Mouse (Mus musculus) heart, embryonic 15.5 days (tissue): ENCODE results near the gene Pcdh15. TPM values are rescaled to one million over a fixed set of nuclear protein-coding genes. Genes with fewer than 3 reads are reported as not detected.

Experiments used
- ATAC-seq: fragments of 200-750 bp; cut with Nextera tagmentation; replicated peaks from 2 replicates; pipeline ENCODE4 v1.8.0; 2017; ENCODE audit warnings: low read depth, moderate TSS enrichment; ENCODE audit not compliant: insufficient number of reproducible peaks, insufficient read depth, low FRiP score
- H3K27ac ChIP-seq: fragments of 300-500 bp; sonication (generic); 2 replicates; pipeline ENCODE4 v1.5.1; 2015; ENCODE audit warnings: mild to moderate bottlenecking, inconsistent platforms
- H3K27me3 ChIP-seq: fragments of 300-500 bp; sonication (generic); 2 replicates; pipeline ENCODE4 v1.6.1; 2015; ENCODE audit warnings: inconsistent platforms
- H3K36me3 ChIP-seq: fragments of 300-500 bp; sonication (generic); 2 replicates; pipeline ENCODE4 v1.6.1; 2015; ENCODE audit warnings: mild to moderate bottlenecking, inconsistent platforms
- H3K4me1 ChIP-seq: fragments of 300-500 bp; sonication (generic); replicated peaks from 2 replicates; pipeline ENCODE4 v1.6.1; 2015; ENCODE audit warnings: inconsistent platforms
- H3K4me2 ChIP-seq: fragments of 300-500 bp; sonication (generic); 2 replicates; pipeline ENCODE4 v1.6.1; 2015; ENCODE audit warnings: inconsistent platforms, mild to moderate bottlenecking, moderate library complexity
- H3K4me3 ChIP-seq: fragments of 300-500 bp; sonication (generic); 2 replicates; pipeline ENCODE4 v1.5.1; 2015; ENCODE audit warnings: mild to moderate bottlenecking, inconsistent platforms
- H3K9ac ChIP-seq: fragments of 300-500 bp; sonication (generic); 2 replicates; pipeline ENCODE4 v1.6.1; 2015; ENCODE audit warnings: mild to moderate bottlenecking, inconsistent platforms
- H3K9me3 ChIP-seq: fragments of 300-500 bp; sonication (generic); replicated peaks from 2 replicates; pipeline ENCODE4 v1.6.1; 2016; ENCODE audit warnings: inconsistent platforms
- WGBS: fragments of 180-500 bp; shearing (Covaris S2); methylation state at CpG from one replicate; pipeline ENCODE4 v1.1.7; 2015; ENCODE audit warnings: mixed read lengths; 5-methylcytosine and 5-hydroxymethylcytosine counted together
- polyA plus RNA-seq: library from polyadenylated mRNA; unstranded; fragments of >200 nt; fragmentation: Nextera tagmentation; extraction: Ambion mirVana; gene quantifications from 2 replicates; pipeline ENCODE4 v1.2.1, GENCODE M21; 2015

The Pcdh15 gene
- polyA plus RNA-seq, 1 experiment from 2014 or later, result 0.45 TPM

DNA sequence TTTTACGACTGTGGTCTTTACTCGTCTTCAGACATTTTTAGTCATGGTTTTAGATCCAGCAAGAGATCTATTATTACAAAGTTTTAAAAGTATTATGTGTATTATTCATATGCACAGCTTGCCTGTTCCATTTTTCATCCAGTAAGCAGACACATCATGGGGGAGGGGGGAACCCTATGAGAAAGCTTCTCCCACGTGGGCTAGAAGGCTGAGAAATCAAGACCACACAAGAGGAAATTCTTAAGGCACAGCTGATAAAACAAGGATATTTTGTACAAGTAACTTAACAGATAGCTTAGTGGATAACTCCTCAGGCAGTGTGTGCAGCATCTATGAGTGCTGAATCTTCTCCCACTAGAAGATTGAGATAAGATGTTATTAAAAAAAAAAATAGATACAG is 1314.9 kb downstream of the Pcdh15 start:
- Histone ChIP-seq H3K4me3 (no peak overlapping the region), H3K9ac (no peak overlapping the region), H3K4me2 (no peak overlapping the region), H3K27ac (no peak overlapping the region), H3K9me3 (no peaks in the 10 kb centered on the region), H3K27me3 (no peaks in the 10 kb centered on the region), H3K36me3 (no peaks in the 10 kb centered on the region), H3K4me1 (no peaks in the 10 kb centered on the region)
- WGBS, result 53% methylated on average over 3 of the region's 3 CpGs
- ATAC-seq, result no peak

- Histone ChIP-seq H3K9ac (no peak overlapping the region), H3K36me3 (no peaks in the 10 kb centered on the region), H3K4me3 (no peak overlapping the region), H3K27ac (no peak overlapping the region), H3K4me1 (no peaks in the 10 kb centered on the region), H3K4me2 (no peak overlapping the region), H3K9me3 (no peaks in the 10 kb centered on the region), H3K27me3 (no peaks in the 10 kb centered on the region)
- ATAC-seq, result no peak
- WGBS, result 78% methylated on average over 1 of the region's 1 CpGs
These were observed 1315.8 kb downstream of the Pcdh15 start for GRCm38 (mm10) chr10:74414945-74415344.

GRCm38 (mm10) chr10:74415359-74415758 is 1316.2 kb downstream of the Pcdh15 start:
- no peak overlapping the region for H3K4me3 ChIP-seq
- WGBS, result 75% methylated on average over 4 of the region's 4 CpGs
- no peaks in the 10 kb centered on the region for H3K9me3 ChIP-seq
- no peak for ATAC-seq
- no peak overlapping the region for H3K4me2 ChIP-seq
- H3K4me1 ChIP-seq, result no peaks in the 10 kb centered on the region
- no peak overlapping the region for H3K9ac ChIP-seq
- no peaks in the 10 kb centered on the region for H3K36me3 ChIP-seq
- no peak overlapping the region for H3K27ac ChIP-seq
- no peaks in the 10 kb centered on the region for H3K27me3 ChIP-seq

- no peak for ATAC-seq
- 81% methylated on average over 10 of the region's 10 CpGs for WGBS
- Histone ChIP-seq H3K9me3 (no peaks in the 10 kb centered on the region), H3K4me2 (no peak overlapping the region), H3K27ac (no peak overlapping the region), H3K4me1 (no peaks in the 10 kb centered on the region), H3K36me3 (no peaks in the 10 kb centered on the region), H3K4me3 (no peak overlapping the region), H3K27me3 (no peaks in the 10 kb centered on the region), H3K9ac (no peak overlapping the region)
These were observed 1316.8 kb downstream of the Pcdh15 start for GRCm38 (mm10) chr10:74415949-74416348.

DNA sequence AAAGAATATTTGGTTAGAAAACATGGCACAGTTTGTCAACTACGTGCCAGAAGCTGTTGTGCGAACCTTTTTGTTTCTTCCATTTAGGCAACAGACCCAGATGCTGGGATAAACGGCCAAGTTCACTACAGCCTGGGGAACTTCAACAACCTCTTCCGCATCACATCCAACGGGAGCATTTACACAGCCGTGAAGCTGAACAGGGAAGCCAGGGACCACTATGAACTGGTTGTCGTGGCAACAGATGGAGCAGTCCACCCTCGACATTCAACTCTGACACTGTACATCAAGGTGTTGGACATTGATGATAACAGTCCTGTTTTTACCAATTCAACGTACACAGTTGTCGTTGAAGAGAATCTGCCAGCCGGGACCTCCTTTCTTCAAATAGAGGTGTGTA is 1350.9 kb downstream of the Pcdh15 start:
- no peak overlapping the region for H3K9ac ChIP-seq
- H3K4me2 ChIP-seq, result no peak overlapping the region
- WGBS, result 79% methylated on average over 11 of the region's 11 CpGs
- no peak overlapping the region for H3K27ac ChIP-seq
- no peak for ATAC-seq
- H3K36me3 ChIP-seq, result no peaks in the 10 kb centered on the region
- H3K4me3 ChIP-seq, result no peak overlapping the region
- no peaks in the 10 kb centered on the region for H3K9me3 ChIP-seq
- H3K27me3 ChIP-seq, result no peaks in the 10 kb centered on the region
- no peaks in the 10 kb centered on the region for H3K4me1 ChIP-seq

- H3K4me3 ChIP-seq, result no peak overlapping the region
- no peaks in the 10 kb centered on the region for H3K4me1 ChIP-seq
- no peak overlapping the region for H3K9ac ChIP-seq
- WGBS, result 17% methylated on average over 2 of the region's 2 CpGs
- H3K9me3 ChIP-seq, result no peaks in the 10 kb centered on the region
- H3K27ac ChIP-seq, result no peak overlapping the region
- H3K27me3 ChIP-seq, result no peaks in the 10 kb centered on the region
- ATAC-seq, result no peak
- no peaks in the 10 kb centered on the region for H3K36me3 ChIP-seq
- H3K4me2 ChIP-seq, result no peak overlapping the region
These were observed 1364.8 kb downstream of the Pcdh15 start for GRCm38 (mm10) chr10:74463972-74464371.

GRCm38 (mm10) chr10:74480779-74481178 is 1381.6 kb downstream of the Pcdh15 start:
- no peak overlapping the region for H3K27ac ChIP-seq
- no peak overlapping the region for H3K9ac ChIP-seq
- H3K4me1 ChIP-seq, result no peaks in the 10 kb centered on the region
- H3K27me3 ChIP-seq, result no peaks in the 10 kb centered on the region
- ATAC-seq, result no peak
- H3K4me2 ChIP-seq, result no peak overlapping the region
- H3K9me3 ChIP-seq, result no peaks in the 10 kb centered on the region
- H3K36me3 ChIP-seq, result no peaks in the 10 kb centered on the region
- WGBS, result 71% methylated on average over 3 of the region's 3 CpGs
- H3K4me3 ChIP-seq, result no peak overlapping the region

GRCm38 (mm10) chr10:74512315-74512714 is 1413.2 kb downstream of the Pcdh15 start:
- Histone ChIP-seq H3K9ac (no peak overlapping the region), H3K27me3 (no peaks in the 10 kb centered on the region), H3K4me1 (no peaks in the 10 kb centered on the region), H3K4me2 (no peak overlapping the region), H3K36me3 (no peaks in the 10 kb centered on the region), H3K9me3 (no peaks in the 10 kb centered on the region), H3K4me3 (no peak overlapping the region), H3K27ac (no peak overlapping the region)
- whole genome bisulfite sequencing, result 30% methylated on average over 3 of the region's 3 CpGs
- no peak for ATAC-seq

DNA sequence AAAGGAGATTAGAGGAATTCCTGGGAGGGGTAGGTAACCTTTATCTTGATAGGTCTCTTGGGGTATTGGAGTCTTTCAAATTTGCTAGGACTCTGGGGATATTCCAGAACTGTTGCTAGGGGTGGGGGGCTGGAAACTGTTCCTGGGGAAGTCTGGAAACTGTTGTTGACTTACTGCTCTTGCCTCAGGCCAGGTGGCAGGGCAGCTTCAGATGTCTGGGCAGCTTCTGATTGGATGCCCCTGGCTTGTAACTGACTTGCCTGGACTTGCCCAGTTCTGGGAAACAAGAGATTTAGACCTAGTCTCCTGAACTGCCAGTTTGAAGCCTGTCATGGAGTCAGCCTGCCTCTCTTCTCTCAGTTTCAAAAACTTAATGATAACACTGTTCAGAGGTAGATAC is 1414.6 kb downstream of the Pcdh15 start:
- ATAC-seq, result no peak
- Histone ChIP-seq H3K9ac (no peak overlapping the region), H3K9me3 (no peaks in the 10 kb centered on the region), H3K27me3 (no peaks in the 10 kb centered on the region), H3K4me2 (no peak overlapping the region), H3K36me3 (no peaks in the 10 kb centered on the region), H3K4me1 (no peaks in the 10 kb centered on the region), H3K4me3 (no peak overlapping the region), H3K27ac (no peak overlapping the region)

DNA sequence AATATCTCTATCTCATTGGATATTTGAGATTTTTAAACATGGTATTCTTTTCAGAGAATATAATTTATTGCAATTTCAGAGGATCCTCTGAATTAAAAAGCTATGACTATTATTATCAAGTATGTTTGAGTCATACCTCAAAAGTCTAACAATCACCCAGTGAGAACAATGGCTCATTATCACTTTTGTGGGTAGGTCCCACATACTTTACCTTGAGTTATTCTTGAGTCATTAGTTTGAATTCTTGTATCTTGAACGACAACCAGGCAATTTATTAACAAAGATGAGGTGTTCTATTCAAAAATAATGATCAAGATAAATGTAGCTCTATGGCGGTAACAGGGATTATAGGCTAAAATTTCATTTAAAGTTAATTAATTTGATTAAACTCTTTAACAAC is 1439.2 kb downstream of the Pcdh15 start:
- H3K4me2 ChIP-seq, result no peak overlapping the region
- no peaks in the 10 kb centered on the region for H3K9me3 ChIP-seq
- no peak overlapping the region for H3K9ac ChIP-seq
- H3K27me3 ChIP-seq, result no peaks in the 10 kb centered on the region
- 73% methylated on average over 2 of the region's 2 CpGs for WGBS
- H3K4me3 ChIP-seq, result no peak overlapping the region
- H3K27ac ChIP-seq, result no peak overlapping the region
- no peak for ATAC-seq
- H3K4me1 ChIP-seq, result no peaks in the 10 kb centered on the region
- no peaks in the 10 kb centered on the region for H3K36me3 ChIP-seq

GRCm38 (mm10) chr10:74555326-74555725 is 1456.2 kb downstream of the Pcdh15 start:
- ATAC-seq, result no peak
- Histone ChIP-seq H3K4me1 (no peaks in the 10 kb centered on the region), H3K27me3 (no peaks in the 10 kb centered on the region), H3K4me3 (no peak overlapping the region), H3K27ac (no peak overlapping the region), H3K9me3 (no peaks in the 10 kb centered on the region), H3K36me3 (no peaks in the 10 kb centered on the region), H3K4me2 (no peak overlapping the region), H3K9ac (no peak overlapping the region)
- WGBS, result 78% methylated on average over 2 of the region's 2 CpGs

GRCm38 (mm10) chr10:74569603-74570002 is 1470.5 kb downstream of the Pcdh15 start:
- WGBS, result 79% methylated on average over 3 of the region's 3 CpGs
- no peak overlapping the region for H3K4me2 ChIP-seq
- no peaks in the 10 kb centered on the region for H3K27me3 ChIP-seq

More at GRCm38 (mm10) chr10:74569603-74570002, 1470.5 kb downstream of the Pcdh15 start:
- Histone ChIP-seq H3K9me3 (no peaks in the 10 kb centered on the region), H3K36me3 (no peaks in the 10 kb centered on the region), H3K9ac (no peak overlapping the region), H3K27ac (no peak overlapping the region), H3K4me3 (no peak overlapping the region), H3K4me1 (no peaks in the 10 kb centered on the region)
- ATAC-seq, result no peak
